Mouse (Mus musculus): ENCODE measurements at regions not wholly inside any gene's neighbourhood (a gene's known extent, or its start where the extent isn't known, plus 50 kb on each side); places are given as distances from the start of the nearest gene placed in this dataset.

GRCm38 (mm10) chr4:131372517-131372916 is 428.3 kb downstream of the Matn1 start:
- no peak for DNase-seq (ENCODE audit: low spot score)

- no peak for DNase-seq (ENCODE audit: low spot score)
Measured at GRCm38 (mm10) chr4:131373172-131373571, 429.0 kb downstream of the Matn1 start.

GRCm38 (mm10) chr4:131374527-131375290 is 430.5 kb downstream of the Matn1 start:
- DNase-seq (ENCODE audit: low spot score): no peak

- no peak for DNase-seq (ENCODE audit: low spot score)
Measured at GRCm38 (mm10) chr4:131381063-131381462, 436.9 kb downstream of the Matn1 start.

GRCm38 (mm10) chr4:131381529-131381928 is 437.3 kb downstream of the Matn1 start:
- no peak for DNase-seq (ENCODE audit: low spot score)

GRCm38 (mm10) chr4:131383862-131384261 is 439.7 kb downstream of the Matn1 start:
- no peak for DNase-seq (ENCODE audit: low spot score)

- no peak for DNase-seq (ENCODE audit: low spot score)
Measured at GRCm38 (mm10) chr4:131386961-131387360, 442.8 kb downstream of the Matn1 start.

- no peak for DNase-seq (ENCODE audit: low spot score)
Measured at GRCm38 (mm10) chr4:131391119-131391923, 446.8 kb downstream of the Ptpru start.

GRCm38 (mm10) chr4:131391924-131392297 is 446.2 kb downstream of the Ptpru start:
- no peak for DNase-seq (ENCODE audit: low spot score)

- no peak for DNase-seq (ENCODE audit: low spot score)
Measured at GRCm38 (mm10) chr4:131392478-131392877, 445.6 kb downstream of the Ptpru start.

GRCm38 (mm10) chr4:131396226-131396840 is 441.8 kb downstream of the Ptpru start:
- no peak for DNase-seq (ENCODE audit: low spot score)

- no peak for DNase-seq (ENCODE audit: low spot score)
Measured at GRCm38 (mm10) chr4:131397161-131397560, 440.9 kb downstream of the Ptpru start.

GRCm38 (mm10) chr4:131400756-131401155 is 437.3 kb downstream of the Ptpru start:
- peak; percentile 46 for DNase-seq (ENCODE audit: low spot score)

- DNase-seq (ENCODE audit: low spot score): no peak
Measured at GRCm38 (mm10) chr4:131401255-131401654, 436.8 kb downstream of the Ptpru start.

- DNase-seq (ENCODE audit: low spot score): no peak
Measured at GRCm38 (mm10) chr4:131405376-131406017, 432.6 kb downstream of the Ptpru start.

GRCm38 (mm10) chr4:131407464-131407863 is 430.6 kb downstream of the Ptpru start:
- no peak for DNase-seq (ENCODE audit: low spot score)

GRCm38 (mm10) chr4:131408644-131409043 is 429.4 kb downstream of the Ptpru start:
- DNase-seq (ENCODE audit: low spot score): no peak

GRCm38 (mm10) chr4:131409805-131410204 is 428.3 kb downstream of the Ptpru start:
- no peak for DNase-seq (ENCODE audit: low spot score)

GRCm38 (mm10) chr4:131411936-131412335 is 426.2 kb downstream of the Ptpru start:
- no peak for DNase-seq (ENCODE audit: low spot score)

- no peak for DNase-seq (ENCODE audit: low spot score)
Measured at GRCm38 (mm10) chr4:131413380-131413779, 424.7 kb downstream of the Ptpru start.

- no peak for DNase-seq (ENCODE audit: low spot score)
Measured at GRCm38 (mm10) chr4:131415453-131415852, 422.6 kb downstream of the Ptpru start.

- DNase-seq (ENCODE audit: low spot score): no peak
Measured at GRCm38 (mm10) chr4:131416209-131416608, 421.9 kb downstream of the Ptpru start.
